ENCODE assay signal across 24 mouse cellular contexts in genomic region chr14:102619056-102619455, GRCm38 (mm10).
DNase-seq lines count a peak whose midpoint lies in the region; ATAC-seq lines count a peak whose summit lies in the region.
"Had no signal": no experiment of that assay in that cellular context is flagged by ENCODE, and none has a peak within 500 bp of the region (broad histone marks: within the 10 kb centered on the region; RNA-seq: fewer than 3 reads in every experiment).

No protein-coding gene starts in this region.

- ATAC-seq in embryonic facial prominence, embryonic 13.5 days (ENCODE audit: insufficient number of reproducible peaks, insufficient read depth, low FRiP score, low TSS enrichment, low read depth), result no peak
- ATAC-seq: forebrain, embryonic 16.5 days; liver, embryonic 12.5 days had no signal

- H3K9me3 ChIP-seq in embryonic facial prominence, embryonic 13.5 days, result no peaks in the 10 kb centered on the region
- H3K9me3 ChIP-seq: heart, embryonic 13.5 days; hindbrain, embryonic 13.5 days; liver, embryonic 12.5 days had no signal

- no peak overlapping the region for H3K4me3 ChIP-seq in embryonic facial prominence, embryonic 13.5 days
- H3K4me3 ChIP-seq: heart, adult 2 months; heart, embryonic 13.5 days; hindbrain, embryonic 13.5 days; left cerebral cortex, adult 2 months; liver, embryonic 12.5 days had no signal

- DNase-seq in embryo, embryonic 10 days (ENCODE audit: low spot score), result peak; percentile 46
- no peak for DNase-seq in embryo, embryonic 9.5 days (ENCODE audit: extremely low spot score)
- peak; percentile 14 for DNase-seq in Muller cell, postnatal 12 days (ENCODE audit: inconsistent ontology term)
- peak; percentile 18 for DNase-seq in layer of hippocampus, adult 9-10 months (ENCODE audit: low spot score)
- DNase-seq in heart, postnatal 10 days, result no peak
- DNase-seq in right cerebral cortex, adult 18-20 months, result no peak
- DNase-seq in urinary bladder, postnatal 36 days (ENCODE audit: low spot score in 2 of 2), result no peak
- DNase-seq: adrenal gland, postnatal 10 days; cerebellum, adult 8-10 months; cerebellum, postnatal 36 days; gastrocnemius, postnatal 36 days; heart, adult 2 months; kidney, postnatal 36 days; lung, adult 18-20 months; lung, postnatal 10 days; right cerebral cortex, postnatal 14 days; spleen, adult 18-20 months had no signal

- H3K9ac ChIP-seq in embryonic facial prominence, embryonic 13.5 days, result no peak overlapping the region
- H3K9ac ChIP-seq: heart, embryonic 13.5 days; hindbrain, embryonic 13.5 days; liver, embryonic 12.5 days had no signal

- peak overlapping the region; percentile 30 for H3K4me2 ChIP-seq in embryonic facial prominence, embryonic 13.5 days
- H3K4me2 ChIP-seq: heart, embryonic 13.5 days; hindbrain, embryonic 13.5 days; liver, embryonic 12.5 days; midbrain, embryonic 11.5 days had no signal

- 22% methylated on average over 4 of the region's 4 CpGs for WGBS in embryonic facial prominence, embryonic 13.5 days

- no peaks in the 10 kb centered on the region for H3K27me3 ChIP-seq in embryonic facial prominence, embryonic 13.5 days
- H3K27me3 ChIP-seq: heart, embryonic 13.5 days; hindbrain, embryonic 13.5 days; liver, embryonic 12.5 days had no signal

- H3K27ac ChIP-seq in embryonic facial prominence, embryonic 13.5 days, result peak overlapping the region; percentile 62; the same call in 1 of the 2 replicates
- H3K27ac ChIP-seq: heart, adult 2 months; heart, embryonic 13.5 days; hindbrain, embryonic 13.5 days; left cerebral cortex, adult 2 months; liver, embryonic 12.5 days had no signal

- H3K4me1 ChIP-seq in embryonic facial prominence, embryonic 13.5 days, result peaks cover 14% of the 10 kb centered on the region
- H3K4me1 ChIP-seq: heart, embryonic 13.5 days; hindbrain, embryonic 13.5 days; liver, embryonic 12.5 days had no signal

- no peaks in the 10 kb centered on the region for H3K36me3 ChIP-seq in embryonic facial prominence, embryonic 13.5 days
- H3K36me3 ChIP-seq: heart, embryonic 13.5 days; hindbrain, embryonic 13.5 days; liver, embryonic 12.5 days had no signal

- intact Hi-C loops in heart, postnatal 10 days (cut with DNase I), result no loop called here

Comparison
In these comparisons a context has a peak if more than half of its experiments do, and no peak if none do; other contexts are left out.
1. DNase-seq: peak in embryo, embryonic 10 days (single experiment), Muller cell, postnatal 12 days (single experiment) and layer of hippocampus, adult 9-10 months (single experiment); none in embryo, embryonic 9.5 days (single experiment), heart, postnatal 10 days (0 of 2), right cerebral cortex, adult 18-20 months (single experiment) and urinary bladder, postnatal 36 days (0 of 2).